Mouse (Mus musculus): Measurements from ENCODE around the gene Shisal2a. TPM values are rescaled to one million over a fixed set of nuclear protein-coding genes. Genes with fewer than 3 reads are reported as not detected.
"Not testable (repeated sequence)": the region's sequence is repeated elsewhere in the genome, so short reads cannot be mapped to it uniquely, and the experiment has no call there.

The Shisal2a gene
- polyA plus RNA-seq, 1 experiment from 2014 or later = 3.2 TPM

DNA sequence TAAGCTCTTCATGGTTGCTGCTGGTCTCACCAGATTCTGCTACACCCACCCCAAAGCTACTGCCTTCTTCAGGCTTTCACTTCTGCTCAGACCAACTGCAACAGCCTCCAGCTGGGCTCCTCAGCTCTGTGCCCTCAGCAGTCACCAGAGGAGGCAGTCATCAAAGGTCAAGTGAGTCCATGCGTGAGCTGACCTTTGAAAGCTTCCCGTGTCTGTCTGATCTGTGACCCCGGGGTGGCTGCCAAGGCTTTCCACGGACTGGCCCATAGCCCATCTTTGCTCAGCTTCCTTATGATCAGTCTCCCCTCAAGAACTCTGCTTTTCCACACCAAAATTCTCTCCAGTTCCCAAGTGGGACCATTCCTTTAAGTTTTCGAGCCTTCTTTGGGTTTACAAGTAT is 13.9 kb downstream of the Shisal2a start:
- H3K4me3 ChIP-seq = no peak overlapping the region
- H3K9ac ChIP-seq = no peak overlapping the region
- no peaks in the 10 kb centered on the region for H3K27me3 ChIP-seq (replicated peaks)
- 25% methylated on average over 5 of the region's 5 CpGs for WGBS
- H3K4me2 ChIP-seq (replicated peaks) = no peak overlapping the region
- no peaks in the 10 kb centered on the region for H3K9me3 ChIP-seq
- peaks cover under 1% of the 10 kb centered on the region; the same call in 1 of the 2 replicates for H3K4me1 ChIP-seq
- no peak for ATAC-seq (ENCODE audit: low FRiP score, low read depth)
- H3K27ac ChIP-seq = no peak overlapping the region
- no peaks in the 10 kb centered on the region for H3K36me3 ChIP-seq

DNA sequence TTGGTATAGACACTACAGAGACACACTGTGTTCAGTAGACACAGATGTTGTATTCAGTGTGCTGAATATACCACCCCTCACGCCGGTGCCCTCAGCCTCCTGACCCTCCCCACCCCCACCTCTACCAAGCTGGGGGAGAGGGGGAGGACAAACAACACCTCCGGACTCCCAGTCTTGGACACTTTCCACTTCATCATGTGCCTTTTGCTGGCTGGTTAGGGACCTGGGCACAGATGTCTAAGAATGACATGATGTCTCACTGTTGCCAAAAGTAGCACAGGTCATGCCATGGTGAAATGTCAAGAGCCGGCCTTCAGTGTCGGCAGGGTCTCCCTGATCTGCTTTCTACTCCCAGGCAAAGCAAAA is 19.1 kb downstream of the Shisal2a start:
- H3K9ac ChIP-seq = no peak overlapping the region; the same call in 1 of the 2 replicates
- no peaks in the 10 kb centered on the region for H3K36me3 ChIP-seq
- H3K9me3 ChIP-seq = no peaks in the 10 kb centered on the region
- no peaks in the 10 kb centered on the region for H3K27me3 ChIP-seq (replicated peaks)
- 0 out of 2 replicates have a peak overlapping the region, but pooled peaks have one; percentile 14 for H3K4me2 ChIP-seq (replicated peaks)
- H3K4me1 ChIP-seq = peaks cover 28% of the 10 kb centered on the region
- H3K27ac ChIP-seq = no peak overlapping the region; the same call in 1 of the 2 replicates
- no peak for ATAC-seq (ENCODE audit: low FRiP score, low read depth)
- no peak overlapping the region for H3K4me3 ChIP-seq
- WGBS = 19% methylated on average over 5 of the region's 5 CpGs

DNA sequence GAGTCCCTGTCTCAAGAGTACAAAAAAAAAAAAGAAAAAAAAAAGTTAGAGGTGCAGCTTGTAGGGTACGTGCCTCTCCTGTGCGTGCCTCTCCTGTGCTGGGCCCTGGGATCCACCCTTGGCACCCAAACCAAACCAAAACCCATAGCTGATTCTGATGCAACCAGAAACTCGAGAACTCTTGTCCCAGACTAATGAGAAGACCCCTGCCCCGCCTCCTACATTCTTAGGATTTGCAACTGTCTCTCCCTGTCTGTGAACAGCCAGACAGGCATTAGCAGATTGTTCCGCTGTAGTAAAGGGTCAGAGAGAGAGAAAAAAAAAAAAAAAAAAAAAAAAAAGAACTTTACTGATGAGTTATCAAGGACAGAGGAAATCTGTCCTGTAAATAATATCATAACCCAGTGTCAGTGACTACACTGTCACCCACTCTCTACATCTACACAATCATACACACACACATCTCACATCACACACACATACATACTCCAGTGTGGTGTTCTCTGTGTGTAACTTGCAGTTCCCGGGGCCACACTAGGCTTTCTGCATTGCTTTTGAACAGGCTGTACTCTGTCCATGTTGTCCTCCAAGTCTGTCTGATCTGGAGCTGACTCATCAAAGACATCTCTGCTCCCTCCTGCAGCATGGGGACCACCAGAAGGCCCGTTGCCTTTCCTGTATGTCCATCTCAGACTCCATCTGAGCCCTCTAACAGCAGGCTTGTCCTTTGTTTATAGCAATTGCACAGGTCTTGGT is 19.6 kb downstream of the Shisal2a start:
- peak overlapping the region; percentile 44 for H3K4me2 ChIP-seq (replicated peaks)
- H3K4me1 ChIP-seq = peaks cover 33% of the 10 kb centered on the region
- H3K9me3 ChIP-seq = no peaks in the 10 kb centered on the region
- no peak overlapping the region for H3K4me3 ChIP-seq
- H3K27me3 ChIP-seq (replicated peaks) = no peaks in the 10 kb centered on the region
- WGBS = 11% methylated on average over 7 of the region's 7 CpGs
- no peak for ATAC-seq (ENCODE audit: low FRiP score, low read depth)
- H3K36me3 ChIP-seq = no peaks in the 10 kb centered on the region
- no peak overlapping the region; the same call in 1 of the 2 replicates for H3K27ac ChIP-seq
- H3K9ac ChIP-seq = peak overlapping the region; percentile 17; the same call in 1 of the 2 replicates

DNA sequence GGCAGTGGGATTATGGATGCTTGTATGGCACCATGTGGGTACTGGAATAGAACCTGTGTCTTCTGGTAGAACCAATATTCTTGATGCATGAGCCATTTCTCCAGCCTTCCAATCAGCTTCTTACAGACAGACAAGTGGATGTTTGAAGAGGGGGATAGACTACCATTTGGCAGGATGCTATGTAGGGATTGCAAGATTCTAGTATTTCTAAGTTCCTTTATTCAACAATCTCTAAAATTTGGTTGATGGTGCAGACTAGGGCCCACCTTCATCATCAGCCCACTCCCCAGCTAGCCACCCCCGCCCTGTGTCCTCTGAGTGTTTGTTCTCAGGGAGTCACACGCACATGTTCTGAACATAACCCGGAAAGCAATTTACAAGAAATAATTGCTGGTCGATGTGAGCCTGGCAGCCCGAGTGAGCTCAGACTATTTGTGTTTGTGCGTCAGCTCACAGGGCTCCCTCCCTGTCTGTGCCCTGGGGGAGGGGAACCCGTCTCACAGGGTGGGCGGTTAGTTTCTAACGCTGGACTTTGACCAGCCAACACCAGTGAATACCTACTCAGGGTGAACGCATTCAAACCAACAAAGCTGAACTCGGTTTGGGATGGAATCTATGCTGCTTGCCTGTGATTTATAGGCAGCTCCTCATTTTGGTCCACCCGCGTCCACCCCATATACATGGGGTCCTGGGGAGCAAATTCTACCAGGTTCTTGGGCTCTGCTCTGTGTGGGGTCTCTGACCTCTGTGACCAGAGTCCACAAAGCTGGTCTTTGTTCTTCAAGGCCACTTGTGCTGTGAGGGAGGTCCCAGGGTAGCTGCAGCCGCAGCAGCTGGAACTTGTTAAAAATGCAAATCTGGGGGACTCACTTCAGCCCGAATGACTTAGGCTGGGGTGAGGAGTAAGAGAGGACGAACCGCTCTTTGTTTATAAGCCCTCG is 20.6 kb downstream of the Shisal2a start:
- Histone ChIP-seq H3K27ac (peak overlapping the region; percentile 66; the same call in 1 of the 2 replicates), H3K9me3 (no peaks in the 10 kb centered on the region), H3K27me3 (replicated peaks) (no peaks in the 10 kb centered on the region), H3K4me2 (replicated peaks) (peak overlapping the region; percentile 44), H3K4me1 (peaks cover 39% of the 10 kb centered on the region), H3K9ac (0 out of 2 replicates have a peak overlapping the region, but pooled peaks have one; percentile 22), H3K4me3 (no peak overlapping the region), H3K36me3 (no peaks in the 10 kb centered on the region)
- WGBS = 4% methylated on average over 18 of the region's 18 CpGs
- peak; percentile 65 for ATAC-seq (ENCODE audit: low FRiP score, low read depth)

DNA sequence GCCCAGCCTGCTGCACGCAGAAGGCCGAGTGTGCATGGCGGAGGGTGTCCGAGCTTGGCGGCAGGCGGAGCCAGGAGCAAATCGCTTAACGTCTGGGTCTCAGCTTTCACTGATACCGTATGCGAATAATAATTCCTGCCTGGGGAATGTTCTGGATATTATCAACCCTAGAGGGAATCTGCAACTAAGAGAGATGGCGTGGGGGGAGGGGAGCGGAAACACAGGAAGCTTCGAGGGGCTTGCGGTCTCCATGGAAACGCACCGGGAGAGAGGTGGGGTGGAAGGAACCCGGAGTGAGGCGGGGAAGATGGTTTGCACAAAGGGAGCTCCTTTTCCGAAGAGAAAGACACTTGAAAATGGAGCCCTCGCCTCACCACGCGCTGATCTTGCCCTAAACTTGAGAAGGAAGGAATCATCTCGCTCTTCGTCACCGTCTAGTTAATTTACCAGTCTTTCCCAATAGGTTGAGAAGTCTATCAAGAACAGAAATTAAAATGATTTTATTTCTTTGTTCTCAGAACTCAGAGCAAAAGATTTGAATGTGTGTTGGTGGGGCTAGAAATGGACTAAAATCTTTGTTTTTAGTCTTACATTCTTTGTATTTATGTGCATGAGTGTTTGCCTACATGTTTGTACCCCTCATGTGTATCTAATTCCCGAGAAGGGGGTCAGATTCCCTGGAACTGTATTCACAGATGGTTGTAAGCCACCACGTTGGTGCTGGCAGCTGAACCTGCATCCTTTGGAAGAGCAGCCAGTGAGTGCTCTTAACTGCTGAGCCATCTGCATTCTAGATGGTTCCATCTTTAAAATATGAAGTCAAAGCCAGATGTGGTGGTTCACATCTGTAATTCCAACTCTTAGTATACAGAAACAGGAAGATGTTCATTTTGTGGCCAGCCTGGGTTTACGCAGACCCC is 22.8 kb downstream of the Shisal2a start:
- peak; percentile 74 for ATAC-seq (ENCODE audit: low FRiP score, low read depth)
- H3K9ac ChIP-seq = 0 out of 2 replicates have a peak overlapping the region, but pooled peaks have one; percentile 1
- peaks cover 39% of the 10 kb centered on the region for H3K4me1 ChIP-seq
- peak overlapping the region; percentile 77 for H3K27ac ChIP-seq
- peak overlapping the region; percentile 40 for H3K4me2 ChIP-seq (replicated peaks)
- 5% methylated on average over 28 of the region's 28 CpGs for WGBS
- no peak overlapping the region for H3K4me3 ChIP-seq
- H3K9me3 ChIP-seq = no peaks in the 10 kb centered on the region
- H3K36me3 ChIP-seq = no peaks in the 10 kb centered on the region
- no peaks in the 10 kb centered on the region for H3K27me3 ChIP-seq (replicated peaks)

DNA sequence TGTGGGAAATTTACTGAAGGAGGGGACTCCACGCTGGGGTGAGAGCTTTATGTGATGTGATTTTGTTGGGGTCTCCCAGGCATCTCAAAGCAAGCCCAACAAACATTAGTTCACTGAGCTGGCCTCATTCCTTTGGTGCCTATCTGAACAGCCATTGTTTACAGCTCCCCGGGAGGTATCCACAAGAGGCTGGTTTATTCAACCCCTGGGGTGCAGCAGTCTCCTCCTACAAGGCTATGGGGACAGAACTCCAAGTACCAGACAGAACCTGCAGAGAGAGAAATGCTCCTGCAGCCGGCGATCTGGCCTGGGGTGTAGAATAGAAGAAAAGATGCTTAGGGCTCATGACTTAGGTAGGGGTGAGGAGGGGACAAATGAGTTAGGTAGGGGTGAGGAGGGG is 24.7 kb downstream of the Shisal2a start:
- Histone ChIP-seq H3K4me3 (no peak overlapping the region), H3K4me1 (peaks cover 32% of the 10 kb centered on the region), H3K4me2 (replicated peaks) (no peak overlapping the region), H3K36me3 (no peaks in the 10 kb centered on the region), H3K9me3 (no peaks in the 10 kb centered on the region), H3K9ac (no peak overlapping the region), H3K27me3 (replicated peaks) (no peaks in the 10 kb centered on the region), H3K27ac (no peak overlapping the region)
- no peak for ATAC-seq (ENCODE audit: low FRiP score, low read depth)
- 10% methylated on average over 4 of the region's 4 CpGs for WGBS

DNA sequence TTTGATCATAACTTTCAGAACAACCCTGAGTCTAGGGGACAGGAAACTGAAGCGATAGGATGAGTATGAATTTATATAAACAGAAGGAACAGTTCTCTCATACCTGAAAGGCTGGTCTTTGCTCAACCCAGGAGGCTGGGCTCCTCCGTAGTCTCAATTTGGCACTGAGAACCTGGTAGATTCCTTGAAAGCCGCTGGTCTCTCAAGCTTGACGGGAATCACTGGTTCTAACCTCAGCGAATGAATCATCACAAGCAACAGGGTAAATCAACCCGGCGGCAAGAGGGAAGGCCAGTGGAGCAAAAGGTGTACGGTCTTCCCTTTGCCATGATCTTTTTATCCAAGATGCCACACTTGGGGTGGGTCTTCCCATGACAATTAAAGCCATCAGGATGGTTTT is 25.7 kb downstream of the Shisal2a start:
- no peaks in the 10 kb centered on the region for H3K27me3 ChIP-seq (replicated peaks)
- peaks cover 22% of the 10 kb centered on the region for H3K4me1 ChIP-seq
- WGBS = 94% methylated on average over 8 of the region's 8 CpGs
- no peaks in the 10 kb centered on the region for H3K9me3 ChIP-seq
- H3K4me2 ChIP-seq (replicated peaks) = no peak overlapping the region
- no peaks in the 10 kb centered on the region for H3K36me3 ChIP-seq
- no peak for ATAC-seq (ENCODE audit: low FRiP score, low read depth)
- no peak overlapping the region for H3K4me3 ChIP-seq
- H3K9ac ChIP-seq = no peak overlapping the region
- no peak overlapping the region for H3K27ac ChIP-seq

DNA sequence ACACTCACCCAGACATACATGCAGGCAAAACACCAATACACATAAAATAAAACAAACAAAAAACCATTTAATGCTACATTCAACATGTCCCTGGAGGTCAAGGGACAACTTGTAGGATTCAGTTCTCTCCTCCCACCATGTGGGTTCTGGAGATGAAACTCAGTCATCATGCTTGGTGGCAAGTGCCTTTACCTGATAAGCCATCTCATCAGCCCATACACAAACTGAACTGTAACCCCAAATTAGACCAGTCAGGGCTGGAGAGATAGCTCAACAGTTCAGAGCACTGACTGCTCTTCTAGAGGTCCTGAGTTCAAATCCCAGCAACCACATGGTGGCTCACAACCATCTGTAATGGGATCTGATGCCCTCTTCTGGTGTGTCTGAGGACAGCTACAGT is 29.6 kb downstream of the Shisal2a start:
- peaks cover 29% of the 10 kb centered on the region for H3K4me1 ChIP-seq
- not testable (repeated sequence) for H3K4me3 ChIP-seq; H3K27ac ChIP-seq; H3K9me3 ChIP-seq; H3K9ac ChIP-seq; H3K36me3 ChIP-seq; H3K4me2 ChIP-seq (replicated peaks); H3K27me3 ChIP-seq (replicated peaks); ATAC-seq (ENCODE audit: low FRiP score, low read depth)

DNA sequence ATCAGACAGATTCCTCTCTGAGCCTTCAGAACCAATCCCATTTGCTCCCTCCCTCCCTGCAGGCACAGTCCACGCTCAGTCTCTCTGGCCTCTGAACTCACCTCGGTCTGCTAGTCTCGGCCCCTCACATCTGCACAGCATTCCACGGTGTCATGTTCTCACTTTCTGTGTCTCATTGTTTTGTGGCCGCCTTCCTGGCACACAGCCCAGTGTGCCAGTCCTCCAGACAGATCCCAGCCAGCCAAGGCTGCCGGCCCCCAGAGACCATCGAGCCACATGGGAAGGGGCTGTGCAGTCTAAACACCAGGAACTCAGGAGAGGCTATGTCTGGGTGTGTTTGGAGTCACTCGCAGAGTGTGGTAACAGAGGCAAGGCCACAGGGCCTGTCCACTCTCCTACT is 32.3 kb downstream of the Shisal2a start:
- WGBS = 10% methylated on average over 8 of the region's 8 CpGs
- Histone ChIP-seq H3K4me1 (peaks cover 31% of the 10 kb centered on the region), H3K27ac (peak overlapping the region; percentile 46; the same call in 1 of the 2 replicates), H3K4me3 (no peak overlapping the region), H3K9ac (no peak overlapping the region), H3K36me3 (no peaks in the 10 kb centered on the region), H3K27me3 (replicated peaks) (no peaks in the 10 kb centered on the region), H3K9me3 (no peaks in the 10 kb centered on the region), H3K4me2 (replicated peaks) (peak overlapping the region; percentile 32)
- peak; percentile 81 for ATAC-seq (ENCODE audit: low FRiP score, low read depth)

DNA sequence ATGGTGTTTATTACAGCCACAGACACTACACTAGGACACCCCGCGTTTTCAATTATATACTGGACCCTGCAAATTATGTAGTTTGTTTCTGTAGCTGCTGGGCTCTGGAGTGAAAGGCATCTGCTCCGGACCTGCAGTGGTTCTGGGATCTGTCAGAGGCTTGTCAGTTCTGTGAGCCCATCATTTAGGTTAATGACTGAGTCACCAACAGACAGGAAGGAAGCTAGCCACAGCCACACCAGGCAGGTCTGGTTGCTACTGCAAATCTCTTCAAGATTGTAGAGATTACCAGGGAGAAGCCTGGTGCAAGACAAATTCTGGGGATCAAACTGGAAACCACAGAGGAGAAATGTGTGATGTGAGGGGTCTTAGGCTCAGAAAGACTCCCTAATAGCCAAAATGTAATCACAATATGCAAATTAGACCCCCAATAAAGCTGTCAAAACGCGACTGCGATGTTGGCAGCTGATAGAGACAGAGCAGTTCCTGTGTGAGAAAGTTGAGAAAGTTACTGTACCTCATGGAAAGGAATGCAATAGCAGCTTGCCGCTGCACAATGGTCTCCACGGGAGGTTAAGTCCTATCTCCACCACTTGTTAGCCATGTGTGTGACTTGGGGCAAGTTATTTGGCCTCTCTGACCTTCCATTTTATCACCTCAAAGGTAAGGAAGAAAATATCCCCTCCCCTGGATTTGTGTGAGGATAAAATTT is 33.2 kb downstream of the Shisal2a start:
- Histone ChIP-seq H3K4me1 (peaks cover 37% of the 10 kb centered on the region), H3K36me3 (no peaks in the 10 kb centered on the region), H3K4me3 (no peak overlapping the region), H3K9ac (no peak overlapping the region), H3K27ac (no peak overlapping the region), H3K4me2 (replicated peaks) (no peak overlapping the region), H3K27me3 (replicated peaks) (no peaks in the 10 kb centered on the region), H3K9me3 (no peaks in the 10 kb centered on the region)
- no peak for ATAC-seq (ENCODE audit: low FRiP score, low read depth)
- 26% methylated on average over 8 of the region's 8 CpGs for WGBS

DNA sequence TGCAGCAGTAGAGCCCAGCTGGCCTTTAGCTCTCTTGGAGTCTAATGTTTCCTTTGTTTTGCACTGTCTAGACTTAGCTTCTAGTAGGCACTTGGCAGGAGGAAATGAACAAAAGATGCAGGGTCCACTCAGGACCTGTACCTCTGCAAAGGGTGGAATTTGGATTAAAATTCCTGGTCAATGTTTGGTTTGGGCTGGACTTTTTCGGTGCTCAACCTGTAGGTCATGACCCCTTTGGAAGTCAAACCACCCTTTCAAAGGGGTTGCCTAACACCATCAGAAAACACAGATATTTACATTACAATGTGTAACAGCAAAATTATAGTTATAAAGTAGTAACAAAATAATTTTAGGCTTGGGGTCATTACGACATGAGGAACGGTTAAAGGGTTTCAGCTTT is 34.1 kb downstream of the Shisal2a start:
- WGBS = 81% methylated on average over 3 of the region's 3 CpGs
- Histone ChIP-seq H3K36me3 (no peaks in the 10 kb centered on the region), H3K4me3 (no peak overlapping the region), H3K27ac (no peak overlapping the region), H3K4me2 (replicated peaks) (no peak overlapping the region), H3K9me3 (no peaks in the 10 kb centered on the region), H3K9ac (no peak overlapping the region), H3K4me1 (peaks cover 37% of the 10 kb centered on the region), H3K27me3 (replicated peaks) (no peaks in the 10 kb centered on the region)
- ATAC-seq (ENCODE audit: low FRiP score, low read depth) = no peak

All from neural tube, embryonic 12.5 days (tissue).